Mouse (Mus musculus) cerebellum, postnatal 36 days (tissue): ENCODE measurements around the gene Lmtk2.

Experiments used
- DNase-seq, 2 experiments: peaks; one replicate each; pipeline ENCODE4 v3.0.0; 2021 to 2022; ENCODE audit warnings: mixed read lengths in 2 of 2

The Lmtk2 gene

DNA sequence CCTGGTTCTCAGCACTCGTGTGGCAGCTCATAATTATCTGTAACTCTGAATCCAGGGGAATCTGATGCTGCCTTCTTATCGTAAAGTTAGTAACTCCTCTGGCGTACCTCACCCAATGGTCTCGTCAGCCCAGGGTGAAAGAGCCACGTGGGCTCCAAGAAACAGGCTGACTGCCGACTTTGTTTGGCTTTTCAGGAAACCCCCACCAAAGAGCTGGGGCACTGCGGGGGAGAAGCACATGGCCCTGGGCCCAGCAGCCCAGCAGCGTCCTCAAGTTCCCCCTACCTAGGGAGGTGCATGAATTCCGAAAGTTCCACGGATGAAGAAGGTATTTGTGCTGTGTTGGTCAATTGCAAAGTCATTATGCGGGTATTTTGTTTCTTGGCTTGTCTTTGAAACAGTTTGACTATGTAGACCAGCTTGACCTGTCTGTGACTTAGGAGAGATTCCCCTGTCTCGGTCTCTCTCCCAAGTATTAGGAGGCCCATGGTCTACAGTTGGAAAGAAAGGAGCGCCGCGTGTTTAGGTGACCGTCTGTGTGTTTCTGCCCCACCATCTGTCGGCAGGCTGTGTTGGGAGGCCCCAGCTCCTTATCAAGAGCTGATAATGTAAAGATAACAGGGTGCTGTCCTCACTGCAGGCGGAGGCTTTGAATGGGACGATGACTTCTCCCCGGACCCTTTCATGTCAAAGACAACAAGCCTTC is 82.5 kb downstream of the Lmtk2 start:
- DNase-seq, result no peak

GRCm38 (mm10) chr5:144183248-144183559 is 83.0 kb downstream of the Lmtk2 start:
- DNase-seq, result no peak

- DNase-seq, result no peak
Measured at GRCm38 (mm10) chr5:144183647-144184335, 83.6 kb downstream of the Lmtk2 start.

DNA sequence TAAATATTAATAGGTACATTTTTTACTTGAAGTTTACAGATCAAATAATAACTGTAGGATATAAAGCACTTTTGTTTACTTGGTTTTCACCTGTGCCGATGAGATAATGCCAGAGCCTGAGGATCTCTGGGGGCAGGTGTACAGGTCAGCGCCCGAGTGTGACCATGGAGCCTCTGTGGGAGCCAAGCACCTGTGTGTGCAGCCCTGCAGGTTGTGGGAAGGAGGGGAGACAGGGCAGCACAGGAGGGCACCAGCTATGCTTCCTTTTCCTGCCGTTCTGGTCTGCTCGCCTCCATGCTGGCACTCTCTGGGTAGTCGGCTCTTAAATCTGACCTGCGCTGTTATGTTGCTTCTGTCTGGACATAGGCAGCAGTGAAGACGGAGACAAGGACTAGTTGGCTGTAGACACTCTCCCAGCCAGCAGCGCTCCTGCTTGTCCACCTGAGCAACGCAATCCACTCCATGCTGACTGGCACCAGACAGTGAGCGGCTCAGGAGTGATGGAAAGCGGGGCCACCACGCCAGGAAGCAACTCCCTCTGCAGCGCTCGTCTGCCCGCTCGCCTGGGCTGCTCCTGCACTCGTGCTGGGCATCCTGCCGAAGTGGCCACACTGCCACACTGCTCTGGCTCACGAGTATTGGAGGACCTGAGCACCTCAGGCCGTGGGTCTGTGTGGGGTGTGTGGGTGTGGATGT is 84.3 kb downstream of the Lmtk2 start:
- no peak for DNase-seq

DNA sequence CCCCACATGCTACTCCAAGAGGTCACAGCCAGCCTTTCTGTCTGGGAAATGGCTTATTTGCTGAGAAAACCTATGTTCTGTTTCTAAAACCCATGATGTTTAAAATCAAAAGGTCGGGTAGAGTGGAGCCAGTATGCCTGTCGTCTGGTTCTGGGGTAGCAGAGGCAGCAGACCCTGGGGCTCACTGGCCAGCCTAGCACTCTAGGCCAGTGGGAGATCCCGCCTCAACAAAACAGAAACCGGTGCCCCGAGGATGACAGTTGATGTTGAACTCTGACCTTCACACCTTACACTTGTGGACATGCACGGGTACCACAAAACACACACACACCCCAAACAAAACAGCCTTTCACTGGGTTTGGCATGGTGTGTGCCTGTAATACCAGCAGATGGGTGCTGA is 88.2 kb downstream of the Lmtk2 start:
- no peak for DNase-seq

DNA sequence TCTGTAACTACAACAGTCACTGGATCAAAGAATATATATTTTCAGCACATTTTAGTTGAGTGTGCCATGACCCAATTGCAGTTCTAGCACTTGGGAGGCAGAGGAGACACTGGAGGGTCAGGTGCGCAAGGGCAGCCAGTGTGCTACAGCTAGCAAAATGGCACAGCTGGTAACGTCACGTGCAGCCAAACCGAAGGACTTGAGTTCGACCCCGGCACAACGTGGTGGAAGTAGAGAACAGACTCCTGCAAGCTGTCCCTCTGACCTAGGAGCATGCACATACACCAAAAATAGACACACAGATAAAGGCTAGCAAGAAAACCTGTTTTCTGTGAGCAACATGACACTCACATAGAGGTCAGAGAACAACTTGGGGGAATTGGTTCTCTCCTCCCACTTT is 89.1 kb downstream of the Lmtk2 start:
- DNase-seq, result no peak

DNA sequence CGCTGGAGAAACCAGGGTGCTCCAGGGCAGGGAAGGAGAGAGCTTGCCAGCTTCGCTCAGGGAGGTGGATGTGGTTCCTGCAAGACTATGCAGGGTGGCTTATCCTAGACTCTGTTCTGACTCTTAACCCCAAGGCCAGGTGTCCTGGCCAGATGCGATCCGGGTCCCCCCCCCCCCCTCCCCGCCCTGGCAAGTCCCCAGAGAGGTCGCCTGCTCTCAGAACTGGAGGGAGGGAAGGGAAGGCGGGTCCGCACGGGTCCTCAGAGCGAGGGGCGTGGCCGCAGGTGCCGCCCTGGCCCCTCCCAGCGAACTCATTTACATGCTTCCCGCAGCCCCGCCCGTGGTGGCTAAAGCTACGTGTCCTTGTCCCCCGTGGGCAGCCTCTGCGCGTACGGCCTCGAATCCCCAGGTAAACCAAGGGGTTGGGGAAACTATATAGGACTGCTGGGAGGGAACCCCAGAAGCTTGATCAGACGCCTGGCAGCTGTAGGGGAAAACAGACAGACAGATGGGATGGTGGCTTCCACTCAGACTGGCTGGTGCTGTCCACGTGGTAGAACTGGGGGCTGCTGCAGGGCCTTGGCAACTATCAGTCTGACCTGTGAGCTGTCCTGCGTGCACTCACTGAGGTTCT is 89.8 kb downstream of the Lmtk2 start, which contains the start of gene Bhlha15:
Gene Bhlha15 (plus strand): TSS at position 337 of the 634 bp plus-strand sequence.
- DNase-seq, result no peak

- DNase-seq, result no peak
Measured at GRCm38 (mm10) chr5:144191026-144191425, 90.8 kb downstream of the Lmtk2 start.

DNA sequence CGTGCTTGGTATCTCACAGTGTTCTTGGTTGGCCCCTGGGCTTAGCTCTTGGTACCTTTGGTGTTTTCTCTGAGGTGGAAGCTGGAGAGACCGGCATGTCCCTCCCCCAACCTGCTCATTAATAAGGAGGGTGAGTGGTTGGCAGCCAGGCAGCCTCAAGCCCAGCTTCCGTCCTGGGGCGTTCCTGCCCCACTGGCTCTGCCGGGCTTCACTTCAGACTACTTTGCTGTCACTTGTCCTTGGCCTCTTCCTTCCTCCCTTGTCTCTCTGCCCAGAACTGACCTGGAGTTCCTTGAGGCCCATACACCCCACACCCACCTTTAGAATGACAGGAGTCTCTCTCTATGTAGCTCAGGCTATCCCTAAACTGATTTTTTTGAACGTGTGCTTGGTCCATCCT is 92.4 kb downstream of the Lmtk2 start:
- DNase-seq, result no peak

- DNase-seq, result no peak
Measured at GRCm38 (mm10) chr5:144194416-144194815, 94.2 kb downstream of the Lmtk2 start.

- DNase-seq, result no peak
Measured at GRCm38 (mm10) chr5:144195567-144195966, 95.3 kb downstream of the Lmtk2 start.

DNA sequence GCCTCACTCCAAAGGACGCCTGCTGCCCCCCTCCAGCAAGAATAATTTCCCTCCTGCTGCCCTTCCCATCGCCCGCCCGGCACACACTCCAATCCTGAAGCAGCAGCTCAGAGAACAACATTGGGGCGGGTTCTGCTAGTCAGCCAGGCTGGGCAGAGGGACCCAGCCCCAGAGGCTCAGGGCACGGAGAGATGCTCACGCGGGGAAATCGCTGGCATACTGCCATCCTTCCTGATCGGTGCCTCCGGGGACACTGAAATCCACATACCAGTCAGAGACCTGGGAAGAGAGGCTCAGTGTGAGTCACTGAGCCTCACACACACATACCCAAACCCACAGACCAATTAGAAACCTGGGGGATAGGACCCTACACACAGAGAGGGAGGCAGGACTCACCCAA is 100.4 kb downstream of the Lmtk2 start:
- no peak for DNase-seq

DNA sequence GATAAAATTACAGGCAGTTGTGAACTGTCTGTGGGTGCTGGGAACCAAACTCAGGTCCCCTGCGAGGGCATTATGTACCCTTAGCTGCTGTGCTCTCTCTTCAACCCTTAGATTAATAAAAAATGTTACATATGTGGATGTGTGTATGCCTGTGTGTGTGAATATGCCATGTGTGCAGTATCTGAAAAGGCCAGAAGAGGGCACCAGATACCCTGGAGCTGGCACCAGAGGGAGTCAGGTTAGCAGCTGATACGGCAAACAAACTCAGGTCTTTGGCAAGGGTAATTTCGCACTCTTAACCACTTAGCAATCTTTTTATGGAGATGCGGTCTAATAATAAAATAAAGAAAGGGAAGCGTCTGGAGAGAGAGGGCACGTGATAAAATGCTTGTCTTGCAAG is 102.2 kb downstream of the Lmtk2 start:
- no peak for DNase-seq

- DNase-seq, result peak; percentile 50
Measured at GRCm38 (mm10) chr5:144203398-144203959, 103.2 kb downstream of the Lmtk2 start.

DNA sequence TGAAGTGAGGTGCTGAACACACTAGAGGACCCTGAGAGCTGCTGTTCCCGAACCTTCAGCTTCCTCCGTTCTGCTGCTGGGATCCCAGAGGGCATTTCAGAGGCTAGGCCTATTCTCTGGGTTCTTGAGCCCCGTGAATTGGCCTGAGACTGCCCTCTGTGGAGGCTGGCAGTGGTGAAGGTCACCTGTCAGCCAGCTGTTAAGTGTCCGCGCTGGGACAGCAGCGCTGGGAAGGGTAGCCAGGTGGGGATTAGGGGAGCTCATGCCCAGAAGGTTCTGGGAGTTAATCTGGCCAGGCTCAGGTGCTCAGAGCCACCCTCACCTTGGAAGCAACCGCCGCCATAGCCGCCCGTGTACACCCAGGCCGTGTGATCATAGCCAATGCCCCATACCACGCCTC is 104.1 kb downstream of the Lmtk2 start:
- no peak for DNase-seq

DNA sequence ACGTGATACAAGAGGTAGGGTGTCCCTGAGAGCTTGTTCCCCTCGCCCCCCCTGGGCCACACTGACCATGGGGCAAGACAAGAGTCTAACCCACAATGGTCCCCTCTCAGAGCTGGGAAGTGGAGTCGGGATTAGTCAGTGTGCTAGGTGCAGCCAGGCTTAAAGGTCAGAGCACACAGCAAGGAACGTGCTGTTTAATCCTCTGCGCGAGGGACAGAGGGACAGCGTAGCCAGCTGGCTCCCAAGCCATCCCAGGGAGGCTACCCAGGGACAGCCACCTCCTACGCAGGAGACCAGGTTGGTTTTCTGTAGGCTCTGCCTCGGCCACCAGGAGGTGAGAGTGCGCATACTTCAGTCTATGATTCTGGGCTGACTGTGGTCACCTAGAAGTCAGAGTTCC is 104.7 kb downstream of the Lmtk2 start:
- DNase-seq, result no peak

DNA sequence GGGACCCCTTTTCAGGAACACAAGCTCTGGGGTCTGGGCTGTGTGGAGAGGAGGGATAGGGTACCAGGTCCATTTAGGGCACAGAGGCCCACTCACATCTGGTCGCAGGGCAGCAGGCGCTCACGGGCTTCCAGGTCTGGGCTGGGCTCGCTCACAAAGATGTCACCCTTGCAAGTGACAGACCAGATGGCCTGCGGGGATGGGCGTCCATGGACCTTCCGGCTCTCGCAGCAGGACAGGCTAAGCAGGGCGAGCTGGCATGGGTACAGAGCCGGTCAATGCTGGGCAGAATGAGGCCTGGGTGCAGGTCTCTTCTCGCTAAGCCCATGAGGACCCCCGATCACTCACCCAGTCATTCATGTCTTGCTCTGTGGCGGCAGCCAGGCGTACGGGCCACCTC is 105.8 kb downstream of the Lmtk2 start:
- peak in 1 of 2 experiments; percentile 58 for DNase-seq

- peak; percentile 60 to 72 for DNase-seq
Measured at GRCm38 (mm10) chr5:144207478-144207877, 107.2 kb downstream of the Lmtk2 start.

DNA sequence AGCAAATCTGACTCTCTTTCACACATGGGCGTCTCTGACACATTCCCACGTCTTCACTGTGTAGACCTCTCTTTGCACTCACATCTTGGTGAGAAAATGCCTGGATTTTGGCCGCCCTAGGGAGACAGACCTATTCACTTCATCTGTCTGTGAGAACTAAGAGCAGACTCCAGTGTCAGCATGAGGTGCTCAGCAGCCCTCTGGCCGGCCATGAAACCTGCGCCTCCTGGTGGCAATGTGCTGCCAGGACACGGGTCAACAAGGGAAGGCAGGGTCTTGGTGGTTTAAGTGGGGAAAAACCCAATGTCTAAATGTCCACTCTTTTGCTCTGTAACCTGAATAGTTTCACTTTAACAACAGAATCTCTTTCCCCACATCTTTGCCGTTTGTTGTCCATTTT is 114.2 kb downstream of the Lmtk2 start:
- peak; percentile 68 to 70 for DNase-seq

DNA sequence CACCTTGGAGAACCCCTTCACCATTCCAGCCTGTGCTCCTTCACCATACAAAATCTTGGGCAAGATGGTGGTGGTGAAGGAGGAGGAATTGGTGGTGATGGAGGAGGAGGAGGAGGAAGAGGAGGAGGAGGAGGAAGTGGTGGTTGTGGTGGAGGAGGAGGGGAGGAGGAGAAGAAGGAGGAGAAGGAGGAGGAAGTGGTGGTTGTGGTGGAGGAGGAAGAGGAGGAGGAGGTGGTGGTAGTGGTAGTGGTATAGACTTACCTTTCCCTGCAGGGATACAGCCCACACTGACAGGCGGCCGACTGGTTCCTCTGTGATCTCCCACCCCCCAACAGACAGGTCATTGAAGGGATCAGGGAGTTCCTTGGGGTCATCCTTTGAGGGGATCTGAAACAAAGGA is 115.8 kb downstream of the Lmtk2 start:
- DNase-seq, result no peak

- DNase-seq, result no peak
Measured at GRCm38 (mm10) chr5:144218061-144218460, 117.8 kb downstream of the Lmtk2 start.

- DNase-seq, result peak in 1 of 2 experiments; percentile 19
Measured at GRCm38 (mm10) chr5:144219306-144219705, 119.1 kb downstream of the Lmtk2 start.

- DNase-seq, result peak in 1 of 2 experiments; percentile 3
Measured at GRCm38 (mm10) chr5:144219936-144220335, 119.7 kb downstream of the Lmtk2 start.
